Mouse (Mus musculus) hindbrain, embryonic 13.5 days (tissue): ENCODE results near the gene Mrpl33. TPM values are rescaled to one million over a fixed set of nuclear protein-coding genes. Genes with fewer than 3 reads are reported as not detected.

Experiments
- ATAC-seq: fragments of 200-750 bp; cut with Nextera tagmentation; 2 replicates; pipeline ENCODE4 v1.8.0; 2017; ENCODE audit warnings: moderate TSS enrichment; ENCODE audit not compliant: low FRiP score
- H3K27ac ChIP-seq: fragments of 300-500 bp; sonication (generic); 2 replicates; pipeline ENCODE4 v1.5.1; 2015; ENCODE audit warnings: inconsistent platforms, mild to moderate bottlenecking, moderate library complexity
- H3K27me3 ChIP-seq: fragments of 300-500 bp; sonication (generic); 2 replicates; pipeline ENCODE4 v1.6.1; 2015; ENCODE audit warnings: mild to moderate bottlenecking, inconsistent platforms
- H3K36me3 ChIP-seq: fragments of 300-500 bp; sonication (generic); 2 replicates; pipeline ENCODE4 v1.6.1; 2015; ENCODE audit warnings: mild to moderate bottlenecking, inconsistent platforms
- H3K4me1 ChIP-seq: fragments of 300-500 bp; sonication (generic); replicated peaks from 2 replicates; pipeline ENCODE4 v1.6.1; 2015; ENCODE audit warnings: inconsistent platforms
- H3K4me2 ChIP-seq: fragments of 300-500 bp; sonication (generic); 2 replicates; pipeline ENCODE4 v1.6.1; 2015; ENCODE audit warnings: inconsistent platforms, mild to moderate bottlenecking, moderate library complexity
- H3K4me3 ChIP-seq: fragments of 300-500 bp; sonication (generic); 2 replicates; pipeline ENCODE4 v1.5.1; 2015; ENCODE audit warnings: mild to moderate bottlenecking, inconsistent platforms
- H3K9ac ChIP-seq: fragments of 300-500 bp; sonication (generic); 2 replicates; pipeline ENCODE4 v1.6.1; 2015; ENCODE audit warnings: mild to moderate bottlenecking, inconsistent platforms
- H3K9me3 ChIP-seq: fragments of 300-500 bp; sonication (generic); 2 replicates; pipeline ENCODE4 v1.6.1; 2016; ENCODE audit warnings: inconsistent platforms
- WGBS: fragments of 180-500 bp; shearing (Covaris S2); methylation state at CpG from one replicate; pipeline ENCODE4 v1.1.7; 2015; 5-methylcytosine and 5-hydroxymethylcytosine counted together
- polyA plus RNA-seq: library from polyadenylated mRNA; unstranded; fragments of >200 nt; fragmentation: Nextera tagmentation; extraction: Ambion mirVana; gene quantifications from 2 replicates; pipeline ENCODE4 v1.2.1, GENCODE M21; 2015

The Mrpl33 gene
- polyA plus RNA-seq, 1 experiment from 2014 or later = 197 TPM

- no peak overlapping the region for H3K4me3 ChIP-seq
- no peaks in the 10 kb centered on the region for H3K36me3 ChIP-seq
- no peaks in the 10 kb centered on the region for H3K27me3 ChIP-seq
- H3K4me1 ChIP-seq = no peaks in the 10 kb centered on the region
- WGBS = 66% methylated on average over 2 of the region's 2 CpGs
- ATAC-seq = no peak
- no peak overlapping the region for H3K27ac ChIP-seq
- H3K4me2 ChIP-seq = no peak overlapping the region
- H3K9me3 ChIP-seq = no peaks in the 10 kb centered on the region
- no peak overlapping the region for H3K9ac ChIP-seq
These were observed 89.3 kb downstream of the Mrpl33 start for GRCm38 (mm10) chr5:31686040-31686439.

GRCm38 (mm10) chr5:31687972-31688371 is 91.2 kb downstream of the Mrpl33 start:
- Histone ChIP-seq H3K27ac (no peak overlapping the region), H3K36me3 (no peaks in the 10 kb centered on the region), H3K9ac (no peak overlapping the region), H3K4me2 (no peak overlapping the region), H3K27me3 (no peaks in the 10 kb centered on the region), H3K4me1 (no peaks in the 10 kb centered on the region), H3K4me3 (no peak overlapping the region), H3K9me3 (no peaks in the 10 kb centered on the region)
- 94% methylated on average over 3 of the region's 3 CpGs for WGBS
- no peak for ATAC-seq

- no peak overlapping the region for H3K4me3 ChIP-seq
- H3K9ac ChIP-seq = no peak overlapping the region
These were observed 96.5 kb downstream of the Mrpl33 start for GRCm38 (mm10) chr5:31693191-31693590.

GRCm38 (mm10) chr5:31696971-31697643 is 100.4 kb downstream of the Mrpl33 start, which contains the start of gene Rbks:
TSS of gene Rbks (minus strand) at chr5:31697627.
- Histone ChIP-seq H3K4me1 (peaks cover 11% of the 10 kb centered on the region), H3K36me3 (no peaks in the 10 kb centered on the region), H3K27me3 (no peaks in the 10 kb centered on the region), H3K27ac (peak within 1 kb of the TSS; percentile 95), H3K4me2 (peak within 1 kb of the TSS; percentile 82), H3K9me3 (no peaks in the 10 kb centered on the region), H3K4me3 (peak within 1 kb of the TSS; percentile 78), H3K9ac (peak within 1 kb of the TSS; percentile 90)
- 6% methylated on average over 18 of the region's 18 CpGs for WGBS
- ATAC-seq = peak; percentile 70

More at GRCm38 (mm10) chr5:31693191-31693590, 96.5 kb downstream of the Mrpl33 start:
- peaks cover 7% of the 10 kb centered on the region for H3K4me1 ChIP-seq
- no peaks in the 10 kb centered on the region for H3K36me3 ChIP-seq
- H3K4me2 ChIP-seq = no peak overlapping the region
- ATAC-seq = no peak
- H3K9me3 ChIP-seq = no peaks in the 10 kb centered on the region
- no peak overlapping the region for H3K27ac ChIP-seq
- H3K27me3 ChIP-seq = no peaks in the 10 kb centered on the region

GRCm38 (mm10) chr5:31697644-31698296 is 101.0 kb downstream of the Mrpl33 start, which contains the start of gene Babam2:
TSS of gene Babam2 (plus strand) at chr5:31697684.
- Histone ChIP-seq H3K27ac (peak within 1 kb of the TSS; percentile 95), H3K4me2 (peak within 1 kb of the TSS; percentile 82), H3K9ac (peak within 1 kb of the TSS; percentile 90), H3K27me3 (no peaks in the 10 kb centered on the region), H3K36me3 (0 out of 2 replicates have a peak, but pooled peaks cover 3% of the 10 kb centered on the region), H3K9me3 (no peaks in the 10 kb centered on the region), H3K4me3 (peak within 1 kb of the TSS; percentile 78), H3K4me1 (peaks cover 11% of the 10 kb centered on the region)
- peak; percentile 97 for ATAC-seq
- WGBS = under 1% methylated on average over 66 of the region's 71 CpGs

GRCm38 (mm10) chr5:31698297-31698726 is 101.6 kb downstream of the Mrpl33 start:
- WGBS = 4% methylated on average over 16 of the region's 16 CpGs
- no peaks in the 10 kb centered on the region for H3K27me3 ChIP-seq
- H3K27ac ChIP-seq = peak overlapping the region; percentile 95
- ATAC-seq = peak; percentile 84
- peak overlapping the region; percentile 90 for H3K9ac ChIP-seq
- 0 out of 2 replicates have a peak, but pooled peaks cover 5% of the 10 kb centered on the region for H3K36me3 ChIP-seq
- peak overlapping the region; percentile 78 for H3K4me3 ChIP-seq
- no peaks in the 10 kb centered on the region for H3K9me3 ChIP-seq
- peaks cover 11% of the 10 kb centered on the region for H3K4me1 ChIP-seq
- H3K4me2 ChIP-seq = peak overlapping the region; percentile 82

GRCm38 (mm10) chr5:31698931-31699330 is 102.2 kb downstream of the Mrpl33 start:
- Histone ChIP-seq H3K27me3 (no peaks in the 10 kb centered on the region), H3K9ac (no peak overlapping the region), H3K4me1 (peaks cover 11% of the 10 kb centered on the region), H3K27ac (no peak overlapping the region), H3K36me3 (peaks cover 9% of the 10 kb centered on the region; the same call in 1 of the 2 replicates), H3K4me3 (peak overlapping the region; percentile 78; the same call in 1 of the 2 replicates), H3K9me3 (no peaks in the 10 kb centered on the region), H3K4me2 (peak overlapping the region; percentile 82)
- ATAC-seq = no peak
- WGBS = 49% methylated on average over 4 of the region's 4 CpGs

GRCm38 (mm10) chr5:31699397-31699796 is 102.7 kb downstream of the Mrpl33 start:
- H3K4me1 ChIP-seq = peaks cover 11% of the 10 kb centered on the region
- H3K4me2 ChIP-seq = 0 out of 2 replicates have a peak overlapping the region, but pooled peaks have one; percentile 82
- peaks cover 10% of the 10 kb centered on the region; the same call in 1 of the 2 replicates for H3K36me3 ChIP-seq
- H3K9me3 ChIP-seq = no peaks in the 10 kb centered on the region
- no peak overlapping the region for H3K27ac ChIP-seq
- no peaks in the 10 kb centered on the region for H3K27me3 ChIP-seq
- no peak overlapping the region for H3K4me3 ChIP-seq
- ATAC-seq = no peak
- H3K9ac ChIP-seq = no peak overlapping the region

- Histone ChIP-seq H3K9me3 (no peaks in the 10 kb centered on the region), H3K36me3 (peaks cover 20% of the 10 kb centered on the region; the same call in 1 of the 2 replicates), H3K4me1 (no peaks in the 10 kb centered on the region), H3K27me3 (no peaks in the 10 kb centered on the region), H3K9ac (no peak overlapping the region), H3K4me2 (no peak overlapping the region), H3K4me3 (no peak overlapping the region), H3K27ac (no peak overlapping the region)
- 95% methylated on average over 5 of the region's 5 CpGs for WGBS
- no peak for ATAC-seq
These were observed 108.2 kb downstream of the Mrpl33 start for GRCm38 (mm10) chr5:31704971-31705370.

GRCm38 (mm10) chr5:31706826-31707225 is 110.1 kb downstream of the Mrpl33 start:
- Histone ChIP-seq H3K9me3 (no peaks in the 10 kb centered on the region), H3K4me3 (no peak overlapping the region), H3K27ac (no peak overlapping the region), H3K36me3 (peaks cover 20% of the 10 kb centered on the region; the same call in 1 of the 2 replicates), H3K4me1 (no peaks in the 10 kb centered on the region), H3K4me2 (no peak overlapping the region), H3K9ac (no peak overlapping the region), H3K27me3 (no peaks in the 10 kb centered on the region)
- ATAC-seq = no peak
- WGBS = 92% methylated on average over 4 of the region's 4 CpGs

- Histone ChIP-seq H3K4me1 (no peaks in the 10 kb centered on the region), H3K9ac (no peak overlapping the region), H3K4me3 (no peak overlapping the region), H3K4me2 (no peak overlapping the region), H3K27ac (no peak overlapping the region), H3K36me3 (peaks cover 9% of the 10 kb centered on the region; the same call in 1 of the 2 replicates), H3K9me3 (no peaks in the 10 kb centered on the region), H3K27me3 (no peaks in the 10 kb centered on the region)
- 84% methylated on average over 1 of the region's 1 CpGs for WGBS
- no peak for ATAC-seq
These were observed 112.7 kb downstream of the Mrpl33 start for GRCm38 (mm10) chr5:31709389-31709788.

- Histone ChIP-seq H3K36me3 (peaks cover 4% of the 10 kb centered on the region; the same call in 1 of the 2 replicates), H3K9me3 (no peaks in the 10 kb centered on the region), H3K27me3 (no peaks in the 10 kb centered on the region), H3K9ac (no peak overlapping the region), H3K27ac (no peak overlapping the region), H3K4me2 (no peak overlapping the region), H3K4me1 (no peaks in the 10 kb centered on the region), H3K4me3 (no peak overlapping the region)
- no peak for ATAC-seq
- 82% methylated on average over 2 of the region's 2 CpGs for WGBS
These were observed 116.6 kb downstream of the Mrpl33 start for GRCm38 (mm10) chr5:31713280-31713711.
